Mouse (Mus musculus) ES-CJ7 (cell line): ENCODE results near the gene Pla2g16.

Source experiments
- DNase-seq: peaks from one replicate; pipeline ENCODE4 v3.0.0; 2011; ENCODE audit warnings: low read depth, low spot score

Pla2g16 gene

DNA sequence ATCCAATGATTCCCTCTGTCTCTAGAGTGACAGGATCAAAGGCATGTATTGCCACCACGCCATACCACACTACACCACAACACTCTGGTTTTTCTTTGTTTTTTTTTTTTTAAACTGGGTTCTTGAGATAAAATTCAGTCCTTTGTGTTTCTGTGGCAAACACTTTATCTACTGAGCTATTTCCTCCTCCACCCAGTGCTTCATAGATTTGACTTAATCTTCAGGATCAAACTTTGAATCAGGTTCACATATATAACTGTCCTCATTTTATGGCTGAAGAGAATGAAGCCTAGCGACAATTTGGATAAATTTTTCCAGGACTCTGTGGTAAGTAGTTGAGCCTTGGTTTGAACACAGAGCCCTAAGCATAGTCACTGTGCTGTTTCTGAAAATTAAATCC lies 6.4 kb downstream of the Pla2g16 start:
- DNase-seq, result no peak

DNA sequence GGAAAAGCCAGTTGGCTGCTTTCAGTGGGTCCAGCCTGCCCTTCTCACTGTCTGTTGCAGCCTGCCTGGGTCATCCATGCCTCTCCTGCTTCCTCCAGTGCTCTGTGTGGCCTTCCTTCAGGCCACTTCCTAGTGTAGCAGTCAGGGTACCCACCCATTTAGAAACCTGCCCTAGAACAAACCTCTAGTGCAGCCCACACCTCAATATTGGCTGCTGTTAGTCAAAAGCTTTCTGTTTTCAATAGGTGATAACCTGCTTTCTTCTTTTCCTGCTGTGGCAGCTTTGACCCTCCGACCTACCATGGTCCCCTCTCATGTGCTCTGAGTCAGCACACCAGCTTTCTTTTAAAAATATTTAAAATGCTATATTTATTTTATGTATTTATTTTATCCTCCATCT lies 7.2 kb downstream of the Pla2g16 start:
- DNase-seq, result no peak

DNA sequence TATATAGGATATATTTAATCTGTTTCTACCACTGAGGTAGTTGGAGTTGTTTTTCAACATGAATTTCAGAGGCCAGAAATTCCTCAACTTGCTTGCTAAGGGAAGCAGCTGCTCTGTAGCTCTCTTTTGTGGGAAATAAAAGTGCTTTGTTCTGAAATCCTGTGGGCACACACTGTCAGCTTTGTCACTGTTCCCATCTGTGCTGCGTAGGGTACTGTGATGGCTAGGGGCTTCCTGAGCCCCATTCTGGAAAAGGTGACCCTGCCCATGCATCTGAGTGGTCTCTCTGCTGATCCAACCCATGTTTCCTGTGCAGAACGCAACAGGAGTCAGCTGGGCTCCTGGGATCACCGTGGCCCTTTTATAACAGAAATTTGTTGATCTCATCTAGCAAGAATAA lies 9.6 kb downstream of the Pla2g16 start:
- no peak for DNase-seq

DNA sequence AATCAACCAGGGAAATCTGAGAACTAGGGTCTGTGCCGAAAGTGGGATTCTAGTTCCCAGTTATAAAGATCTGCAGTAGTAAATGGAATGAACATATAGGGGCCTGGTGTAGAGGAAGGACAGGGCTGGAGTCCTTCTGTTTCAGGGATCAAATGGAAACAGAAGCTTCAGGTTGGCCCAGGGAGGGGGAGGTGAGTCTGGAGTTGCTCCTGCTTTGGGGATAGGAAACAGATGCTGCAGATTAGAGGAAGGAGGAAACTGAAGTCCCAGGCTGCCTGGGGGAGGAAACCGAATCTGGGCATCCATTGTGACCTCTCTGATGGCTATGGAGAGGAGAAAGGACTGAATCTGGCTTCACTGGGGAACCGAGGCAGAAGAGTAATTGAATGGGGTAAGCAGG lies 11.1 kb downstream of the Pla2g16 start:
- DNase-seq, result no peak

DNA sequence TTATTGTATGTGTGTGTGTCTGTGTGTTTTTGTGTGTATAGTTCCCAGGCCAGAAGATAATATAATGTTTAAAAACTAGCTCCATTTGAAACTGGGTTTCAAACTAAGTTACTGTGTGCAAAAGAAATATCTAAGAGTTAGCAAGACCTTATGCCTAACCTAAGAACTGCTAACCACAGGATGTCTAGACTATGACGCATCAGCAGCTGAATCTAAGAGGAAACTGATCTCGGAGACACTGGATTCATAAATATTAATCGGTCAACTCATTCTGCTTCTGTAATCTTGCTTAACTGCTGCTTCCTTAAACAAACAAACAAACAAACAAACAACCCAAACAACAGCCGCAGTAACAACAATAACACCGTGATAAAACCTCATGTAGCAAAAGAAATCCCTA lies 12.4 kb downstream of the Pla2g16 start:
- no peak for DNase-seq

DNA sequence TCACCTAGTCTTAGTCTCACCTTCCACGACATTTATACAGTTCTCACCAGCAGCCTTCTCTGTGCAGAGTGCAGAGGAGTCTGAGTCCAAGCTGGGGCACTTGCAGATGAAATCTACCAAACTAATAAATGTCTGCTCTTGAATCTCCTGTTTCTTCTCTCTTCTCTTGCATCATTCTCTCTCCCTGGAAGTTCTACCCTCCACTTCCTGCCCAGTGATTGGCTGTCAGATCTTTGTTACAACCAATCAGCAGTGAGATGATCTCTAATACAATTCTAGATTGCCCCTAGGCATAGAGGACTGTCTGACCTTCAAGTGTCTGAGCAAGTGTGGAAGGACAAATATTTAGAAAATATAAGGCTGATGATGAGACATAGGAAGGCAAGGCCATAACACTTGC lies 18.9 kb downstream of the Pla2g16 start:
- DNase-seq, result no peak

DNA sequence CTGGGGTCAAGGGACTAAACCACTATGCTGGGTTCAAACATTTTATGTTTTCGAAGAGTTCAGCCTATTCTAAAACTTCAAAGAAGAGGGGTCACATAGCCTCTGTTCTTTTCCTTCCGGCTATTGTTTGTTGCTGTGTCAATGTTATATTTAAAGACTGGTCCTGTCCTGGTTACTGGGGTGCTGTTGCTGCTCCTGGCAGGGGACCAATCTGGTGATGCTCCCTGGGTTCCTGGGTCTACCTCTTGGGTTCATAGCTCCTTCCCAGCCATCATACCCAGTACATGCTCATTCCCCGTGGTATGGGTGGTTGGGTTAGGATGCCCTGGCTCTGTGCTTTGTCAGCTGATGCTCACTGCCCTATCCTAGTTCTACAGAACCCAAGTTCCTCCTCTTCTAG lies 20.5 kb downstream of the Pla2g16 start:
- DNase-seq, result no peak

DNA sequence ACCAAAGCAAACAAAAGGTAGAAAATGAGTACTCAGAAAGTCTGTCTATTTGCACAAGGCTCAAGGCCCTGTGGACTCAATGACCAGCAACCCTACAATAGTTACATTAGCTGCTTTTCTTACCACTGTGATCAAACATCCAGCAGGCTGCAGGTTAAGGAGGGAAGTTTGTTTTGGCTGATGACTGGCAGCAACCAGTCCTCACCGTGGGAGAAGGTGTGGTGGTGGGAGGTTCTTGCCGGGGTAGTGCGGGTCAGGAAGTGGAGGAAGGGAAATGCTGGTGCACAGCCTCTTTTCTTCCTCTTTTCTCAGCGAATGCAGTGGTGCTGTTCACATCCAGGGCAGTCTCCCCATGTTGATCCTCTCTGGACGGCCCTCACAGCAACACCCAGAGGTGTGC lies 23.8 kb downstream of the Pla2g16 start:
- peak; percentile 76 for DNase-seq

DNA sequence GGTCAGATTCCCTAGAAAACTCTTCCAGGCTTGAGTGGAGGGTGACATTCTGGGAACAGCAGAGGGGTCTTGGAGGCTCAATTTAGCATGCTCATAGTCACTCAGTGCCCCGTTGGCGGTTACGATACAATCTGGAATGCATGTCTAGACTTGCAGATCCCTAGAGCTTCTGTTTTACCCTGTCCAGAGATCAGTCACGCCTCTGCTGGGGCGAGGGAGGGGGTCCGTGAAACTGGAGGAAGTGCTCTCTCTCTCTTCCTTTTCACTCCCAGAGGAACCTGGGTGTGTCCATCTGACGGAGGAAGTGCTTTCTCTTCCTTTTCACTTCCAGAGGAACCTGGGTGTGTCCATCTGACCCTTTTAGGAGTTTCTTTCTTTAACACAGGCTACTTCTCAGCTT lies 25.8 kb downstream of the Pla2g16 start:
- DNase-seq, result peak; percentile 96

DNA sequence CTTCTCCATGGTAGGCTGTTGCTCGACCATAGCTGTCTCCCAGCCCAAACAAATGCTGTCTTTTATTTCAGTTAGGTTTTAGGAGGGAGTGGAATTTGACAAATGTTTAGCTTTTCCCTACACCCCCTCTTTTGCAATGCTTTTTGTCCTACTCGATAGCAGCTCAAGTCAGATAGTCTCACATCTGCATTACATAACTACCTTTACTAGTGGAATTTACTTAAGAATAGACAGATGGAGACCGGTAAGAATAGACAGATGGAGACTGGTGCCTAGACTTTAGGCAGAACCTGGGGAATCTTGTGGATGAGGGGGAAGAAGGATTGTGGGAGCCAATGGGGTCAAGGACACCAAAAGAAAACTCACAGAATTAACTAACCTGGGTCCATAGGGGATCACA lies 26.3 kb downstream of the Pla2g16 start:
- peak; percentile 88 for DNase-seq

DNA sequence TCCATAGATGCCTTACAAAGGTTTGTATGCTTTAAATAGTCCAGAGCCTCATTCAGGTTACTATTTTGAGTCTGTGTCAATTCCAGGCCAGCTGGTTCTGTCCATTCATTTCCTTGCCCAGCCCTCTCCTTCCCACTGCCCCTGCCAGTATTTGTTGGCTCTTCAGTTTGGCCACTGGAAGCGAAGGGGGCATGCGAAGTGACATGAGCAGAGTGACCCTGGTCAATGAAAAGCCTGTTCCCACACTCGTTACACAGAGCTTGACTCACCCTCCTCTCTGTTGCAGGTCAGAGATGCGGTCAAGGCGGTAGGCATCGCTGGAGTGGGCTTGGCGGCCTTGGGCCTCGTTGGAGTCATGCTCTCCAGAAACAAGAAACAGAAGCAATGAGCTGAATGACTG lies 28.0 kb downstream of the Pla2g16 start:
- DNase-seq, result no peak

DNA sequence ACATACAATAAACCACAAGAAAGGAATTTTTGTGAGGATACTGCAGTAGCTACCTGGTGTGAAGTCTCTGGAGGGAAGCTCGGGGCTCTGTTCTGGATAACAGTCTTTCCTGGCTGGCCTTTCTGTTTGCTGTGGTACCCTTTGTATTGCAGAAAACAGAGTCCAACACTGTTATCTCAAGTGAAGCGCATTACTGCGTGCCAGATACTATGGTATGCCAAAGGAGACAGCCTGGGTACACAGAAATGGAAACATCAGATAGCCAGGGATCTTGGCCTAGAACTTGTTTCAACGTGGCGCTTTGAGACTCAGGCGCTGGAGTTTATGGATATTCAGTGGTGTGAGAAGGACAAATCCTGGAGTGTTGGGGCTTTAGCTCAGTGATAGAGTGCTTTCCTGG lies 28.5 kb downstream of the Pla2g16 start:
- DNase-seq, result no peak

DNA sequence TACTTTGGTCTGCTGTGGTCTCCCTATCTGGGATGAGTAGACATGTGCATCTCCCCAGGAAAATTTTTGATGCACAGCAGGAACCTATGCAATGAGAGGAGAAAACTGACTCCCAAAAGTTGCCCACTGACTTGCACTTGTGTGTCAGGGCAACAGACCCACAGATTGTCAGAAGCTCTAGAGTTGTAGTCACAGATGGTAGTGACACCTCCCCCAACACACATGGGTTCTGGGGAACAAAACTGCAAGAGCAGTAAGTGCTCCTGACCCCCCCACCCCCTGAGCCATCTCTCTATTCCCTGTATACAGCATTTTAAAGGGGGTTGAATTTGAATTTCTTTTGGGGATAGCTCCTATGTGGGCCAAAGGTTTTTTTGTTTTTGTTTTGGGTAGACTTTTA lies 33.5 kb downstream of the Pla2g16 start:
- no peak for DNase-seq

DNA sequence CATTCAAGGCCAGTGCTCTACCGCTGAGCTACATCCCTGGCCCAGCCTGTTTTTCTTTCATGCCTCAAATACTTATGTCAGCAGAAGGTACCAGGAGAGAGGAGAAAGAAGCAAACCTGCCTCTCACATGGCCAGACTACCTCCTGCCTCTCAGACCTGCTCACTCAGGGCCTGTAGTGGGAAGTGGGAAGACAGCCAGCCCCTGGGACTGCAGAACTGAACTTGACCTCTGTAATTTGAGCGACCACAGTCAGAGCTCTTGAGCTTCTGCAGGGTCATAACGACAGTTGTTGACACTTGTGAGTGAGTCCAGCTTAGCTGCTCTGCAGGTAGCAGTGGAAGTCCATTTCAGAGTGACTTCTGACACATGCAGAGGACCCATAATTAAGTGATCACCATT lies 34.8 kb downstream of the Pla2g16 start:
- no peak for DNase-seq

DNA sequence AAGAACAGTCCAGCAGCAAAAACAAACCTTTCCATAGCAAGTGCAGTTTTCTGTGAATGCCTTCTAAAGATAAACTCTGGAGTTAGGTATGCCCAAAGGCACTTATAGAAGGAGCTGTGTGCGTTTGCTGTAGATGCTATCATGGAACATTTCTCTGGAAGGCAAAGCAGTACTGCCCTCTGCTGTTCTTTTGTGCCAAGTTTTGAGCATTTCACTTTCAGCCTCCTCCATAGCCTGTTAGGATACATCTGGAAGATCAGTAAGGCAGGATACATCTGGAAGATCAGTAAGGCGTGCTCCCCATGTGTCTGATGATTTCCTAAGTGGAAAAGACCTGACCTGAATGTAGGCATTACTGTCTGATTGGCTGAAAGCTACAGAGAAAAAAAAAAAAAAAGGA lies 38.3 kb downstream of the Pla2g16 start:
- peak; percentile 66 for DNase-seq

DNA sequence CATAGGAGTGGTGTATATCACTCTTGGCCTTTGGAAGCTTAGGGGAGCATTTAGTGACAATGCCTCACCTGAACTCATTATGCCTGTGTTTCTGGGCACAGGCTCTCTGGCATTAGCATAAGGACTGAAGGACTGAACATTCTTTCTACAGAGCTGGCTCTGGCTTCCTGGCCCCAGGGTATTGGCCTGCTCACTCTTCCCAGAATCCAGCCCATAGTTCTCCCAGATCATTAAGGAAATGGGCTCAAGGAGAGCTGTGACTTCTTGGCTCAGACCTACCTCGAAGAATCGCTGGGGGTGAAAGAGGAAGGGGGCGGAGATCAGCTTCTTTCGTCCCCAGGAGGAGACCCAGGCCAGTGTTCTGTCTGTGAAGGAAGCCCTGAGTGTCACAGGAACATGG lies 41.2 kb downstream of the Pla2g16 start:
- no peak for DNase-seq

DNA sequence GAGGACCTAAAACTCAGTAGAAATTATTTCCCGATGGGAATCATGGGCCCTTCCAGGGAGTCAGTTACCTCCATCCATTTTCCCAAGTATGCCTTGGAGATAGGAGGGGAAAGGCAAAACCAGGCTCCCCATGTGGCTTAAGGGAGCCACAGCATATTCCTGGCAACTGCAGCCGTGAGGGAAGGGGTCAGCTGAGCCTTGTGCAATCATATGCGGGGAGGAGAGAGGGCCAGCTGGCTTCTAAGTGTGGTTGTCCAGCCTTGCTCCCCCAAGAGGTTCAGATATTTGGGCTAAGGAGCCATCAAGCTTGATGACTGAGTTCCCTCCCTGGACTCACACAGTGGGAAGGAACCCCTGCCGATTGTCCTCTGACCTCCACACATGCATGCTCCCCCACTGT lies 44.3 kb downstream of the Pla2g16 start:
- no peak for DNase-seq

DNA sequence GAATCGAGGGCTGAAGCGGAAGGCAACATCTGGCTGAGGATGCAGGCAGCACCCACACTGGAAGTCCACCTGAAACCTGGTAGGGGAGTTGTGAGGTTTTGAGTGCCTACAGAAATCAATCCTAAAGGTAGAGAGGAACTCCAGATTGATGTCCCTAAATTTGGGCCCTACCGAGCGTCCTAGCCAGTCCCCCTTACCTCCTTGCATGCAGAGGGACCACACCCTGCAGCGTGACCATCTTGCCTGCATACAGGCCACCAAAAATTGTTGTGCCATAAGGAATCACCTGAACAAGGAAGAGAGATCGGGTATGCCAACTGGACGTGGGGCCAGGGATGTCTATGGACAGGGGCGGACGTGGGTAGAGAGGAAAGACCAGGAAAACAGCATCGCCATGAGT lies 46.8 kb downstream of the Pla2g16 start:
- no peak for DNase-seq

DNA sequence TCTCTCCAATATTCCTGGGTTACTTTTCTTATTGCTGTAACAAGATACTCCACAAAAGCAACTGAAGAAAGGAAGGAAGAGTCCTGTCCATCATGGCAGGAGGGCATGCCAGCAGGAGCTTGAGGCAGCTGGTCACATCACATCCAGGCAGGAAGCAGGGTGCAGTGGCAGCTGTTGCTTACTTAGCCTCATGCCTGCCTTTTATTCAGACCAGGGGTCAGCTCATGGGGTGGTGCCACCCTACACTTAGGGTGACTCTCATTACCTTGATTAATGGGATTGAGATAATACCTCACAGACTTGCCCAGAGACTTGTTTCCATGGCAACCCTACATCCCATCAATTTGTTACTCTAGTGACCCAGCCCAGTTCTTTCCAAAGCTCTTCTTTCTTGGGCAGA lies 47.8 kb downstream of the Pla2g16 start:
- no peak for DNase-seq

DNA sequence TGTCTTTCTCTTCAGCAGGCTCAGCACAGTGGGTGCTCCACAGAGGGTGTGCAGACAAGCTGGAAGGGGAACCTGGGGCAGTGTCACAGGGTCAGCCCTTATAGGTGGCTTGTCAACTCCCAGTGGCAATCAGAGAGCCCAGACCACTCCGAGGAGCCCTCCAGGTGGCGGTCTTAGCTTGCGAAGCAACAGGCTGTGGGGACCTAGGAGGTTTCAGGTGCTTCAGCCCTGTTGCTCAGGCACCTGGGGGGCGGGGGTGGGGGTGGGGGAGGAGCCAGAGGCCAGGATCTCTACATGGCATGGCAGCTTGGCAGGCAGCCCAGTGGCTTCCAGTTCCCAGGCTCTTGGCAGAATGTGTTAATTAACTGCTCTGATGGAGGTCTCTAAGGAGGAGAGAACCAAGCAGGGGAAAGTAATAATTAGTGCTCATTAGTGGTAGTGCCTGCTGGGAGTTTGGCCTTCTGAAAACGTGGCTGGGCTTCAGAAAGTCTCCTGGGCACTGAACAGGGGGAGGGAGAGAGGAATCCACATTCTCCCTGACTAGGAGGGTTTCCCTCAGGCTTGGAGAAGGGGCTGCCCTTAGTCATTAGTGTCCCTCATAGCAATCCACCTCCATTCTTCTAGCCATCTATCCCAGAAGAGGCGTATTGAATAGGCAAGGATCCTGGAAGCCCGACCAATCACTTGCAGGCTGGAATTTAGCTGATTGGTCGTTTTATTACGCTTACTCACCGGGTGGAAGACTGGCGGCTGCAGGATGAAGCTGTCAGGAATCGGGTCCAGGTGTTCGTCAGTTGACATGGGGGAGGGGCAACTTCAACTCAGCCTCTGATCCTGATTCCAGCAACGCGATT lies 48.9 kb downstream of the Pla2g16 start:
- peak; percentile 53 for DNase-seq

DNA sequence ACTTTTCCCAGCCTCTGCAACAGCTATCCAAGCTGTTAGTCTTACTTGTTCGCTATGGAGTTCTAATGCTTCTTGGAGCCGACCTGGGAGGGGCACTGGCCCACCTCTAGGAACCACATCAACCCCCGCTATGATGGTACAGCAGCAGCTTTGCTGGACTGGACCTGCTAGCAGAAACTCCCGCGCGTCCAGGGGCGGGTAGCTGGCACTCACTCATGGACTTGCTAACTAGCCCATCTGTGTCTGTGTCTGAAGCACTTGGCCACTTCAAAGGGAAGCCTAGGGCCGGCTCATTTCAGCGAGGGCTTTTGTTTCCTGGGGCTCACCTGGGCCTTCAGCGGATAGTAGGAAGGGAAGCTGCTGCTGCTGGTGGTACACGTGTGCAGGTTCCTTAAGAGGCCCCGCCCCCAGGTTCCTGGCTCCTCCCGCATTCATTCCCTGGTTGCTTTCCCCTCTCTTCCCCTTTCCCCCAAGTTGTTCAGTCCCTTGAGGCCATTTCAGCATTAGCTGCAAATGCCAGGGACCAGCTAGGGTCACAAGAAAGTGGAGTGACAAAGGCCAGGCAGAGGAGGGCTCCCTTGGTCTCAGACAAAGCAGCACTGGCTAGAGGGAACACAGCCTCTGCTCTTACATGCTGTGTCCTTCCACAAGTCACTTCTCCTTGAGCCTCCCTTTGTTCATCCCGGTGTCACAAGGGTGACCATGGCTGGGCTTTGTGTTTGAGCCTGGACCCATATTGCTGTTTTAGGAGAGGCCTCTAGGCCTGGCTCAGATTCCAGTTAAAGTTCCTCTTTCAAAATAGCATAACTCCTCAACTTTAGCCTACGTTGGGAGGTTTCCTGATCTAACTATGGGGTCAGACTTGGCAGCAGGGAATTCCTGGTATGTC lies 49.8 kb downstream of the Pla2g16 start, which contains the start of gene Lgals12:
TSS of gene Lgals12 (minus strand) at position 393 of the 889 bp plus-strand sequence.
- no peak for DNase-seq

DNA sequence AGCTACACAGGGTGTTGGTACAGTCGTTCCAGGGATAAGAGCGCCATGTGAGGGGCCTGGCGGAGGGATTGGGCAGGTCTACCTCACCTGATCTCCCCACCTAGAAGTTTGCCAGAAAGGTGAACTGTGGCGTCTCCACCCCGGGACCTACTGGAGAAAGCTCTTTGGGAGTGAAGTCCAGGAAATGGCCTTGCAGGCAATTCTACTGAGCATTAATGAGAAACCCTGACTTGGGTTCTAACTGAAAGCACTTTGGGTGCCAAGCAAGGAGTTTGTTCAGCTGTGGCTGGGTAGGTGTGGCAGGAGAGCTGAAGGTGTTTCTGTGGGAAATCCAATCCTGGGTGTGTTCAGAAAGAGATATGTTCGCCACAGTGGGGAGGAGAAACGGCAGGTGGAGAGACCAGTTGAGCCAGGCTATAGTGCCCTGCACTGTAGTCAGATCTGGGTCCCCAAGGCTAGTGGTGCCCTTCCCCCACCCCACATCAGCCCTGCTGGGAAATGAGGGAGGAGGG lies 50.5 kb downstream of the Pla2g16 start:
- DNase-seq, result no peak
